Mouse (Mus musculus): ENCODE data around the gene Hoxa5. TPM values are rescaled to one million over a fixed set of nuclear protein-coding genes. Genes with fewer than 3 reads are reported as not detected.

The Hoxa5 gene
- polyA plus RNA-seq, 1 experiment from 2014 or later, result not detected

DNA sequence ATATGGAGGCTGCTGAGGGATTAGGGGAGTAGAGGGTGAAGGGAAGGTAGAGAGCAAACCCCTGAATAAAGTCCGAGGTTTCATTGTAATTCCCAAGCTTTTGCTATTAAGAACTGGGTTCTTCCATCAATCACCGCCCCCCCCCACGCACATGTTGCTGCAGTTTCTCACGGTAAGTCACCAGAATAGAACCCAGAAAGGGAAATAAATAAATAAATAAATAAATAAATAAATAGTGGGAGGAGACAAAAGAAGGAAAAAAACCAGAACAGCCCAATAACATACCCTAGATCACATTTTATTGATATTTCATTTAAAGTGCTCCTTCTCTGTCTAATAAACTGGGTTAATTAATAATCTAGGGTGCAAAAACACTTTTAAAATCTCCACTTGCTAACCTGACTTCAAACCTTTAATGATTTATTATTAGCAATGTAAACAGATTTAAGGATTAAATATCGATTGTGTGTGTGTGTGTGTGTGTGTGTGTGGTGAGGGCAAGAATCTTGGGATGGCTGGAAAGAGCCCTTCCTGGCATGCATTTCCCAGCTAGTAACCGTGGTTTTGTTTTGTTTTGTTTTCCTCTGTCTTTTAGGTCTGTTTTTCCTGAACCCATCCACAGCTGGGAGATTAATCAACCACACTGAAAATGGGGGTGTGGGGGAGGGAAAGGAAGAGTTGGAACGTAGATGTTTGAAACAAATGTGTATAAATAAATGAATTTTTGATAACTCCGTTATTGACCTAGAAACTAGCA is 42.9 kb downstream of the Hoxa5 start:
- 2% methylated on average over 8 of the region's 8 CpGs for WGBS
- DNase-seq (ENCODE audit: low spot score), result no peak
- no peak overlapping the region for H3K9ac ChIP-seq (ENCODE audit: low read length)
- no peak overlapping the region for H3K27ac ChIP-seq (ENCODE audit: low read depth, low read length)
- H3K4me2 ChIP-seq (ENCODE audit: low read length), result no peak overlapping the region
- H3K4me3 ChIP-seq (ENCODE audit: low read depth, low read length), result no peak overlapping the region
- peaks cover 95% of the 10 kb centered on the region for H3K27me3 ChIP-seq (replicated peaks; ENCODE audit: control insufficient read depth, insufficient read depth, low read length)
- H3K9me3 ChIP-seq (replicated peaks; ENCODE audit: control insufficient read depth, low read length), result no peaks in the 10 kb centered on the region
- ATAC-seq, result no peak
- H3K4me1 ChIP-seq (ENCODE audit: control insufficient read depth, insufficient read depth, low read length), result peaks cover 8% of the 10 kb centered on the region; the same call in 1 of the 2 replicates
- H3K36me3 ChIP-seq (ENCODE audit: control insufficient read depth, insufficient read depth, low read length), result no peaks in the 10 kb centered on the region

DNA sequence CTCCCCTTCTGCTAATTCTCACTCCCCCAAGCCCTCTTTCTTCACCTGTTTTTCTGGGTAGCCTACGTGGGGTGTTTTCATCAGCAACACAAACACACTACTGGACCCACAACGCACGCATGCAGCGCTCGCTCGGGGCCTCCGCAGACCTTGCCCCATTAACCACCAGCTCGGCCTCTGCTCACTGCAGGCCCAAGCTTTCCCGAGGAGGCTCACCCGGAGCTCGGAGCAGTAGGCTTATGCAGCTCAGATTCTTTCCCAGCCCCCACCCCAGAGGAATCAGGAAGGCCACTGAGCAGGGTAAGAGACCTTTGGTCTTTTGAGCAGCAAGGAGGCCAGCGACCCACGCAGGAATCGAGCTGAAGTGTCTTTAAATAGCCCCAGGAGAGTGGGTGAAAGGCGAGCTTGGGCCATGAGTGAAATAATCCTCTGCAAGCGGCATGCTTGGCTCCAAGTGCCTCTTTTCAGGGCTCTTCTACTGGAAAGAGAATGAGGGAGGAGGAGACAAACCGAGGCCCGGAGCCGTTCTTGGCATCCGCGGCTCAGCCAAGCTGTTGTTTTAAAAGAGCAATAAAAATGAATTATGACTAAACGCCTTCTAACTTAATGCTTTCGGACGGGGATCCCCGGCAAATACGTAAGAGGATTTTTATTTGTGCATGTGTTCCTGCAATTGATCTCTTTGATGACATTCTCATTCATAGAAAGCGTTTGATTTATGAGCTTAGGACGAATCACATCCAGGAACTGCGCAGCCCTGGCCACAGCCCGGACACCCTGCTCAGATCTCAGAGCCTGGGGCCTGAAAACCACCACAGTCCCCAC is 43.7 kb downstream of the Hoxa5 start:
- Histone ChIP-seq H3K9me3 (replicated peaks; ENCODE audit: control insufficient read depth, low read length) (no peaks in the 10 kb centered on the region), H3K27me3 (replicated peaks; ENCODE audit: control insufficient read depth, insufficient read depth, low read length) (peaks cover 95% of the 10 kb centered on the region), H3K4me2 (ENCODE audit: low read length) (no peak overlapping the region), H3K36me3 (ENCODE audit: control insufficient read depth, insufficient read depth, low read length) (no peaks in the 10 kb centered on the region), H3K4me3 (ENCODE audit: low read depth, low read length) (no peak overlapping the region), H3K4me1 (ENCODE audit: control insufficient read depth, insufficient read depth, low read length) (peaks cover 8% of the 10 kb centered on the region; the same call in 1 of the 2 replicates), H3K27ac (ENCODE audit: low read depth, low read length) (no peak overlapping the region), H3K9ac (ENCODE audit: low read length) (no peak overlapping the region)
- under 1% methylated on average over 30 of the region's 30 CpGs for WGBS
- DNase-seq (ENCODE audit: low spot score) (no peak), ATAC-seq (no peak)

DNA sequence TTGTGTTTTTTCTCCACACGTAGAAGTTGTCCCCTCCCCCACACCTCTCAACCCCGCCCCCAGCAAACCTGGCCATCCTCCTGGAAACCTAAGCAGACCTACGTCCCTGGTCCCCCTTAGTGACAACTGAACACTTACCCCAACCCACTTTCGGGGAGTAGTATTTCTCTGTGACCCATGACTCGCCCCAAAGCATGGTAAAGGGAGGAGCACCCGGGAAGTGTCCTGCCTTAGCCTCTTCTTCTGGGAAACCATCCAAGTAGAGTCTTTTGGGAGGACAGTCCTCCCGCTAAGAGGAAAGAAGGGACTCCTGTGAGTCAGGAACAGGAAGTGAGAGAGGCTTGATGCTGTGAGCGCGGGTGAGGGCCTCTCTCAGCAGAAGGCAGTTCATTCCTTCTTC is 44.4 kb downstream of the Hoxa5 start:
- H3K4me2 ChIP-seq (ENCODE audit: low read length), result no peak overlapping the region
- ATAC-seq, result no peak
- no peaks in the 10 kb centered on the region for H3K36me3 ChIP-seq (ENCODE audit: control insufficient read depth, insufficient read depth, low read length)
- no peak overlapping the region for H3K27ac ChIP-seq (ENCODE audit: low read depth, low read length)
- no peak overlapping the region for H3K9ac ChIP-seq (ENCODE audit: low read length)
- peaks cover 95% of the 10 kb centered on the region for H3K27me3 ChIP-seq (replicated peaks; ENCODE audit: control insufficient read depth, insufficient read depth, low read length)
- DNase-seq (ENCODE audit: low spot score), result no peak
- peaks cover 8% of the 10 kb centered on the region; the same call in 1 of the 2 replicates for H3K4me1 ChIP-seq (ENCODE audit: control insufficient read depth, insufficient read depth, low read length)
- no peak overlapping the region for H3K4me3 ChIP-seq (ENCODE audit: low read depth, low read length)
- 3% methylated on average over 7 of the region's 9 CpGs for WGBS
- H3K9me3 ChIP-seq (replicated peaks; ENCODE audit: control insufficient read depth, low read length), result no peaks in the 10 kb centered on the region

DNA sequence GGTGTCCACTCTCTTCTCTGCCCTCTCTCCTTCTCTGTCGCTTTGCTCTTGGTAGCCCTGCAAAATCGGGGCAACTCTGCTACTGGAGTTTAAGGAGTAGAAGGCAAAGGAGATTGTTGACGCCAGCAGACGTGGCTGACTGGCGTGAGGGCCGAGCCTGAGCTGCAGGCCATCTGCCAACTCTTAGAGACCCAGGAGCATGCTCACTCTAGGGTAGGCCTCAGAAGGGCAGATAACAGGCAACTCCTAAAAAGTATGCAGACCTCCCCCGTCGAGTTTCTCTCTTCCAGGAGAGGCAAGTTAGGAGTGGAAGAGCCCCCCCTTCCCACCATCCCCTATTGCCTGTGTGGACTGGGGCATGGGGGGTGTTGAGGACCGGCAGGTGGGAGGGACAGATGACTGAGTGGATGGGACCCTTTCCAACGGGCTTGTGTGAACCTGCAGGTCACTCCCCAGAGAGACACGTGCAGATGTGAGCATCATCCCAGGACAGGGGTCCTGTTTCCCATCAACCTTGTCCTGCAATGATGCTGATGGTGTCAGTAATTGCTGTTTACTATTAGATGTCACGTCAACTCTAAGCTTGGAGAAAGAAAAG is 45.1 kb downstream of the Hoxa5 start:
- ATAC-seq, result no peak
- no peak overlapping the region for H3K9ac ChIP-seq (ENCODE audit: low read length)
- H3K27me3 ChIP-seq (replicated peaks; ENCODE audit: control insufficient read depth, insufficient read depth, low read length), result peaks cover 95% of the 10 kb centered on the region
- no peak for DNase-seq (ENCODE audit: low spot score)
- no peaks in the 10 kb centered on the region for H3K36me3 ChIP-seq (ENCODE audit: control insufficient read depth, insufficient read depth, low read length)
- H3K4me1 ChIP-seq (ENCODE audit: control insufficient read depth, insufficient read depth, low read length), result peaks cover 8% of the 10 kb centered on the region; the same call in 1 of the 2 replicates
- H3K4me2 ChIP-seq (ENCODE audit: low read length), result peak overlapping the region; percentile 93
- no peak overlapping the region for H3K27ac ChIP-seq (ENCODE audit: low read depth, low read length)
- 4% methylated on average over 12 of the region's 12 CpGs for WGBS
- no peak overlapping the region for H3K4me3 ChIP-seq (ENCODE audit: low read depth, low read length)
- no peaks in the 10 kb centered on the region for H3K9me3 ChIP-seq (replicated peaks; ENCODE audit: control insufficient read depth, low read length)

DNA sequence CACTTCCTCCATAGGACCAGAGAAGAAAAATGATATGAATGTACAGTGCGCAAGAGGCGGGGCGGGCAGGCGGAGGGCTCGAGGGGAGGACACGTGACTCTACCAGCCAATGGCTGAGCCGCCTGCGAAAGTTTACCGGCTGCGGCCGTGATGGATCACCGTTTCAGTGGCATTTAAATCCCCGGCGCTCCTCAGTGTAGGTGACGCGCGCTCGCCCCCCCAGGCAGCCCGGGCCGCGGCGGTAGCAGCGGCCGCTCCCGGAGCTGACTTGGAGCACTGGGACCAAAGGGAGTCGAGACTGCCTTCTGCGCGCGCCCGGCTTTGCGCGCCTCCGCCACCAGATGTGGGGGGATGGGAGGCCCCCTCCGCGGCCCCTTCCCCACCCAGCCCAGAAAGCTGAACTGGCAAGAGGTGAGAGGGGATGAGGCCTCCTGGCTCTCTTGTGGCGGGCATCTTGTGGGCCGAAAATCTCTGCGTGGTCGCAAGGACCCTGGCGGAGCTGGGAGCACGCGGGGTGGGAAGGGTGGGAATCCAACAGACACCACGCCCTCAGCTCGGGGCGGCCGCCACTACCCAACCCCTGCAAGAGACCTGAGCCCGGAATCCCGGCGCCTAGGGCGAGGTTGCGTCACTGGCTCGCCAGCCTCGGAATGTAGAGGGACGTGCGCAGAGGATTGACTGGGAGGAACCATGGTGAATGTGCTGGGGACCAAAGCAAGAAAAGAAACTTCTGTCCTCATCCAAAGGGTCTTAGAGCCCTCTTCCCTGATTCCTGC is 45.9 kb downstream of the Hoxa5 start, which contains the start of gene Hoxa1:
Hoxa1 (minus strand) TSS at position 42 of the 776 bp plus-strand sequence.
- H3K36me3 ChIP-seq (ENCODE audit: control insufficient read depth, insufficient read depth, low read length), result no peaks in the 10 kb centered on the region
- H3K4me1 ChIP-seq (ENCODE audit: control insufficient read depth, insufficient read depth, low read length), result peaks cover 8% of the 10 kb centered on the region; the same call in 1 of the 2 replicates
- H3K9me3 ChIP-seq (replicated peaks; ENCODE audit: control insufficient read depth, low read length), result no peaks in the 10 kb centered on the region
- H3K4me2 ChIP-seq (ENCODE audit: low read length), result peak within 1 kb of the TSS; percentile 93
- under 1% methylated on average over 55 of the region's 55 CpGs for WGBS
- no peak within 1 kb of the TSS for H3K27ac ChIP-seq (ENCODE audit: low read depth, low read length)
- H3K9ac ChIP-seq (ENCODE audit: low read length), result no peak within 1 kb of the TSS; the same call in 1 of the 2 replicates
- peak; percentile 62 for DNase-seq (ENCODE audit: low spot score)
- H3K27me3 ChIP-seq (replicated peaks; ENCODE audit: control insufficient read depth, insufficient read depth, low read length), result peaks cover 96% of the 10 kb centered on the region
- peak; percentile 82 for ATAC-seq
- H3K4me3 ChIP-seq (ENCODE audit: low read depth, low read length), result peak within 1 kb of the TSS; percentile 44

DNA sequence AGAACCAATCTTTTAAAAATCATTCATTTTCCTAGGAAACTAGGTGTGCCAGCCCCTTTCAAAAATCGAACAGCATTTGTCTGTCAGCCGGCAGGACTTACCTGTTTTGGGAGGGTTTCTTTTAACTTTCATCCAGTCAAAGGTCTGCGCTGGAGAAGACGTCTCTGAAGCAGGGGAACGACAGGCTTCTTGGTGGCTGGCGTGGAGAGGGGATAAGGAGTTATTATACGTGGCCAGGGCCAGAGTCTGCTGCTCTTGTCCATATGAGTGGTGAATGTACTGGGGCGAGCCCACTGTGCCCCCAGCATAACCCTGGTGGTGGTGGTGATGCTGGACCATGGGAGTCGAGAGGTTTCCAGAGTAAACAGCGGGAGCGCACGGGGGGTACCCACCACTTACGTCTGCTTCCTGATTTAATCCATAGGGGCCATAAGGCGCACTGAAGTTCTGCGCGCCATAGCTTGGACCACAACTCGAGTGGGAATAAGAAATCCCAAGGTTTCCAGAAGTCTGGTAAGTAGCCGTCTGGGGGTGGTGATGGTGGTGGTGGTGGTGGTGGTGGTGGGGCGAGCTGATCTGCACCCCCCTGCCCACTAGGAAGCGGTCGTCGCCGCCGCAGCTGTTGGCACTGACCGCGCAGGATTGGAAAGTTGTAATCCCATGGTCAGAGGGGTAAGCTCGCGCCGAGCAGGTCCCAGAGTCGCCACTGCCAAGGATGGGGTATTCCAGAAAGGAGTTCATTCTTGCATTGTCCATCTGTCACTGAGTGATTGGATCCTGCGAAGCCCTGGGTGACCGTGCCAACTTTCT is 46.7 kb downstream of the Hoxa5 start:
- ATAC-seq, result no peak
- H3K9ac ChIP-seq (ENCODE audit: low read length), result no peak overlapping the region
- H3K27me3 ChIP-seq (replicated peaks; ENCODE audit: control insufficient read depth, insufficient read depth, low read length), result peaks cover 96% of the 10 kb centered on the region
- H3K9me3 ChIP-seq (replicated peaks; ENCODE audit: control insufficient read depth, low read length), result no peaks in the 10 kb centered on the region
- H3K4me3 ChIP-seq (ENCODE audit: low read depth, low read length), result peak overlapping the region; percentile 44
- 2% methylated on average over 32 of the region's 32 CpGs for WGBS
- H3K27ac ChIP-seq (ENCODE audit: low read depth, low read length), result no peak overlapping the region
- H3K4me1 ChIP-seq (ENCODE audit: control insufficient read depth, insufficient read depth, low read length), result peaks cover 8% of the 10 kb centered on the region; the same call in 1 of the 2 replicates
- no peak for DNase-seq (ENCODE audit: low spot score)
- H3K4me2 ChIP-seq (ENCODE audit: low read length), result peak overlapping the region; percentile 93
- H3K36me3 ChIP-seq (ENCODE audit: control insufficient read depth, insufficient read depth, low read length), result no peaks in the 10 kb centered on the region

DNA sequence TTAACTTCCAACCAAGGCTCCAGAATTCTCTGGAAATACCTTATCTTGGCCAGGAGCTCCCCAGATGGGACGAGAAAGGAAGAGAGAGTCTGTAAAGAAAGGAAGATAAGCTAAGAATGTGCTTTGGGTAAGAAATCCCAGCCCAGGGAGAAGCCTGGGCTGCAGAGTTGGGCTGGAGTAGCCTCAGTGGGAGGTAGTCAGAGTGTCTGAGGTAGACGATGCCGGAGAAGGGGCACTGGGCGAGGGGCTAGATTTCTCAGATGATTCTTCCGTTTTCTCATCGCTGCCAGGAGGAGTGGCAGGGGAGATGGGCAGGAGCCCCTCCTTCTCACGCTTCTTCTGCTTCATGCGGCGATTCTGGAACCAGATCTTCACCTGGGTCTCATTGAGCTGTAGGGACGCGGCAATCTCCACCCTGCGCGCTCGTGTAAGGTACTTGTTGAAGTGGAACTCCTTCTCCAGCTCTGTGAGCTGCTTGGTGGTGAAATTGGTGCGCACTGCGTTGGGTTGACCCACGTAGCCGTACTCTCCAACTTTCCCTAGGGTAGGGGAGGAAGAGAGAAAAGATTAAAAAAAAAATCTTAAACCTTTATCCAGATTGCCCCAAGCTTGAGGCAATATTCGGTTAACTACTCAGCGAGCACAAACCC is 47.7 kb downstream of the Hoxa5 start:
- Histone ChIP-seq H3K27ac (ENCODE audit: low read depth, low read length) (no peak overlapping the region), H3K27me3 (replicated peaks; ENCODE audit: control insufficient read depth, insufficient read depth, low read length) (peaks cover 96% of the 10 kb centered on the region), H3K36me3 (ENCODE audit: control insufficient read depth, insufficient read depth, low read length) (no peaks in the 10 kb centered on the region), H3K4me2 (ENCODE audit: low read length) (no peak overlapping the region), H3K9me3 (replicated peaks; ENCODE audit: control insufficient read depth, low read length) (no peaks in the 10 kb centered on the region), H3K4me3 (ENCODE audit: low read depth, low read length) (no peak overlapping the region), H3K9ac (ENCODE audit: low read length) (no peak overlapping the region), H3K4me1 (ENCODE audit: control insufficient read depth, insufficient read depth, low read length) (peaks cover 8% of the 10 kb centered on the region; the same call in 1 of the 2 replicates)
- ATAC-seq, result no peak
- no peak for DNase-seq (ENCODE audit: low spot score)
- WGBS, result 2% methylated on average over 20 of the region's 20 CpGs

Measured in forebrain, embryonic 14.5 days (tissue).